ENCODE assay signal across 14 mouse cellular contexts in the genomic region with DNA sequence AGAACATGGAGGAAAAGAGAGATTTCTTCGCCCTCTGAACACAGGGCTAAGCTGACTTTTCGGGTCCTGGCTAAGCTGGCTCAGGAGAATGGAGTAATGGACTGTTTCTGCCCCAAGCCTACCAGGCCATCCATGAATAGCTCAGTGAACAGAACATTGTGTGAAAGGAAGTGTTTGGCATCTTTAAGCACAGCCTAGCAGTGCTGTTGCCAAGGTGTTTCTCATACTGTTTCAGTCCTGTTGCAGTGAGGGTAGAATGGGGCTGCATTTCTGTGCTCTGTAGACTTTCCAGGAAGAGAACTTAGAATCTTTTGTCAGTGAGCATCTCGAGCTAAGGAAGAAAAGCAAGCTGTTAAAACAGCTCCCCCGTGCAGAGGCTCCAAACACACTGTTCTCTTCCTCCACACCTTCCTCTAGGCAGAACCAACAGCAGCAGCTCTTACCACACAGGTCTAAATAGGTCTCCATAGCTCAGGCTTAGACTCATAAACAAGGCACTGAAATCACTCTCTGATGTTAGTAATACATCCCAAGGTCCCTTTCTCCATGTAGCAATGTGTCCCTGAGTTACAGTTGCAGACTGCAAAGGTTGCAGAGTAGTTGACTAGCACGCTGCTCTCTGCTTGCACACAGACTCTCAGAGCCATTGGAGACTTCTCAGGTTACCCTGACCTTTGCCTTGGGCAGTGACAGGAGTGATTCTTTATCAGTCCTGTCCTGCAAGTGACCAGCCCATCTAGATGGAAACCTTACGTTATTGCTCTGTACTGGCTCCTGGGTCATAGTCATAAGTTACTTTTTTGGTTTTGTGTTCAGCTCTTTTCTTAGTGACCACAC. TPM values are rescaled to one million over a fixed set of nuclear protein-coding genes. Genes with fewer than 3 reads are reported as not detected.
DNase-seq lines count a peak whose midpoint lies in the region; ATAC-seq and TF ChIP-seq lines count a peak whose summit lies in the region.
"Had no signal": no experiment of that assay in that cellular context is flagged by ENCODE, and none has a peak within 500 bp of the region (broad histone marks: within the 10 kb centered on the region; RNA-seq: fewer than 3 reads in every experiment).

No protein-coding gene starts in this region.

- peak overlapping the region; percentile 30; the same call in 1 of the 2 replicates for H3K27ac ChIP-seq in heart, embryonic 10.5 days
- H3K27ac ChIP-seq in kidney, postnatal 0 days, result 0 out of 2 replicates have a peak overlapping the region, but pooled peaks have one; percentile 6
- H3K27ac ChIP-seq: embryonic facial prominence, embryonic 12.5 days; midbrain, embryonic 10.5 days had no signal

- peaks cover 23% of the 10 kb centered on the region for H3K4me1 ChIP-seq in heart, embryonic 10.5 days
- H3K4me1 ChIP-seq in kidney, postnatal 0 days (replicated peaks; ENCODE audit: insufficient read depth, low read length), result no peaks in the 10 kb centered on the region
- H3K4me1 ChIP-seq: embryonic facial prominence, embryonic 12.5 days had no signal

- WGBS in heart, embryonic 10.5 days, result 62% methylated on average over 6 of the region's 6 CpGs
- WGBS in kidney, postnatal 0 days, result 45% methylated on average over 6 of the region's 6 CpGs

- no peaks in the 10 kb centered on the region for H3K27me3 ChIP-seq in heart, embryonic 10.5 days (ENCODE audit: insufficient read depth, poor library complexity, severe bottlenecking)
- no peaks in the 10 kb centered on the region for H3K27me3 ChIP-seq in kidney, postnatal 0 days (ENCODE audit: insufficient read depth, low read length)
- H3K27me3 ChIP-seq: embryonic facial prominence, embryonic 12.5 days had no signal

- DNase-seq in heart, embryonic 10.5 days (ENCODE audit: low spot score), result peak; percentile 10
- no peak for DNase-seq in heart, adult 8-10 months (ENCODE audit: low spot score)
- DNase-seq in kidney, postnatal 0 days (ENCODE audit: low spot score), result no peak
- no peak for DNase-seq in kidney, postnatal 4 days
- DNase-seq in adrenal gland, postnatal 14 days, result peak; percentile 82
- DNase-seq in embryo, embryonic 9.5 days (ENCODE audit: extremely low spot score), result peak; percentile 51
- no peak for DNase-seq in layer of hippocampus, adult 9-10 months (ENCODE audit: low spot score)
- DNase-seq: cerebellum, adult 9-11 months; right cerebral cortex, postnatal 25 days had no signal

- no peak for ATAC-seq in kidney, postnatal 0 days (replicated peaks; ENCODE audit: low FRiP score, low read depth)
- ATAC-seq: CD4-positive, CD25-positive, alpha-beta regulatory T cell, adult 4 months had no signal

- H3K4me3 ChIP-seq in heart, embryonic 10.5 days, result no peak overlapping the region
- no peak overlapping the region for H3K4me3 ChIP-seq in kidney, postnatal 0 days (replicated peaks; ENCODE audit: low read depth, low read length)
- H3K4me3 ChIP-seq: embryonic facial prominence, embryonic 12.5 days; midbrain, embryonic 10.5 days; myocyte had no signal

- no peak overlapping the region for H3K4me2 ChIP-seq in kidney, postnatal 0 days (ENCODE audit: low read length)
- H3K4me2 ChIP-seq: embryonic facial prominence, embryonic 12.5 days; heart, embryonic 11.5 days had no signal

- H3K9me3 ChIP-seq in heart, embryonic 10.5 days, result no peaks in the 10 kb centered on the region
- H3K9me3 ChIP-seq in kidney, postnatal 0 days (replicated peaks; ENCODE audit: low read length), result no peaks in the 10 kb centered on the region
- H3K9me3 ChIP-seq: embryonic facial prominence, embryonic 12.5 days; midbrain, embryonic 10.5 days had no signal

- no peak for TF ChIP-seq CTCF in kidney, postnatal 0 days (IDR thresholded peaks at IDR 0.05; ENCODE audit: low read depth)

- H3K36me3 ChIP-seq in heart, embryonic 10.5 days, result peaks cover 55% of the 10 kb centered on the region
- H3K36me3 ChIP-seq in kidney, postnatal 0 days (ENCODE audit: insufficient read depth, low read length), result peaks cover 24% of the 10 kb centered on the region

- H3K9ac ChIP-seq in kidney, postnatal 0 days (ENCODE audit: low read depth, low read length), result no peak overlapping the region
- H3K9ac ChIP-seq: embryonic facial prominence, embryonic 12.5 days had no signal

RNA-seq across cellular contexts. Expression of a gene that starts 24.7 kb away (rescaled TPM):
- 19.0 and 19.2 TPM in 2 replicates for polyA plus RNA-seq in heart, embryonic 10.5 days (2016; fragmentation: Nextera tagmentation; extraction: Ambion mirVana)
- 10 to 100 TPM; 22.2 to 28.5 (median 25.3) TPM for total RNA-seq in heart, adult 8-10 months (2022)
- polyA plus RNA-seq in kidney, postnatal 0 days (2015; fragmentation: Nextera tagmentation; extraction: Ambion mirVana), result 34.3 and 36.8 TPM in 2 replicates
- 117 and 129 TPM in 2 replicates for total RNA-seq in adrenal gland, postnatal 14 days (2021)

RNA-seq across cellular contexts. Expression of a gene that starts 24.9 kb away (rescaled TPM):
- 1.6 and 7.0 TPM in 2 replicates for polyA plus RNA-seq in heart, embryonic 10.5 days (2016; fragmentation: Nextera tagmentation; extraction: Ambion mirVana)
- under 1 TPM in 1 of 4 experiments, not detected in 3; 0.75 TPM for total RNA-seq in heart, adult 8-10 months (2022)
- polyA plus RNA-seq in kidney, postnatal 0 days (2015; fragmentation: Nextera tagmentation; extraction: Ambion mirVana), result 30.6 and 34.3 TPM in 2 replicates
- 1.6 and 2.7 TPM in 2 replicates for total RNA-seq in adrenal gland, postnatal 14 days (2021)
- polyA plus RNA-seq: CD4-positive, CD25-positive, alpha-beta regulatory T cell, adult 4 months had no signal

RNA-seq across cellular contexts. Expression of a gene that starts 32.5 kb away (rescaled TPM):
- 0.89 and 2.7 TPM in 2 replicates for polyA plus RNA-seq in heart, embryonic 10.5 days (2016; fragmentation: Nextera tagmentation; extraction: Ambion mirVana)
- total RNA-seq in heart, adult 8-10 months (2022), result 1 to 10 TPM in 2 of 4 experiments, under 1 TPM in 2; 0.26 to 1.5 (median 0.86) TPM
- polyA plus RNA-seq in kidney, postnatal 0 days (2015; fragmentation: Nextera tagmentation; extraction: Ambion mirVana), result 1.8 and 2.5 TPM in 2 replicates
- total RNA-seq in adrenal gland, postnatal 14 days (2021), result 9.6 and 9.7 TPM in 2 replicates

RNA-seq across cellular contexts. Expression of a gene that starts 51.3 kb away (rescaled TPM):
- 7.5 and 18.2 TPM in 2 replicates for polyA plus RNA-seq in heart, embryonic 10.5 days (2016; fragmentation: Nextera tagmentation; extraction: Ambion mirVana)
- total RNA-seq in heart, adult 8-10 months (2022), result 1 to 10 TPM; 3.4 to 4.6 (median 3.9) TPM
- polyA plus RNA-seq in kidney, postnatal 0 days (2015; fragmentation: Nextera tagmentation; extraction: Ambion mirVana), result 25.9 and 28.2 TPM in 2 replicates
- 21.2 and 22.8 TPM in 2 replicates for total RNA-seq in adrenal gland, postnatal 14 days (2021)

Comparison
In these comparisons a context has a peak if more than half of its experiments do, and no peak if none do; other contexts are left out.
1. DNase-seq: peak in heart, embryonic 10.5 days (single experiment), adrenal gland, postnatal 14 days (single experiment) and embryo, embryonic 9.5 days (single experiment); none in heart, adult 8-10 months (single experiment), kidney, postnatal 0 days (single experiment), kidney, postnatal 4 days (0 of 2) and layer of hippocampus, adult 9-10 months (single experiment).